ENCODE assay signal across 7 mouse cellular contexts in the genomic region with DNA sequence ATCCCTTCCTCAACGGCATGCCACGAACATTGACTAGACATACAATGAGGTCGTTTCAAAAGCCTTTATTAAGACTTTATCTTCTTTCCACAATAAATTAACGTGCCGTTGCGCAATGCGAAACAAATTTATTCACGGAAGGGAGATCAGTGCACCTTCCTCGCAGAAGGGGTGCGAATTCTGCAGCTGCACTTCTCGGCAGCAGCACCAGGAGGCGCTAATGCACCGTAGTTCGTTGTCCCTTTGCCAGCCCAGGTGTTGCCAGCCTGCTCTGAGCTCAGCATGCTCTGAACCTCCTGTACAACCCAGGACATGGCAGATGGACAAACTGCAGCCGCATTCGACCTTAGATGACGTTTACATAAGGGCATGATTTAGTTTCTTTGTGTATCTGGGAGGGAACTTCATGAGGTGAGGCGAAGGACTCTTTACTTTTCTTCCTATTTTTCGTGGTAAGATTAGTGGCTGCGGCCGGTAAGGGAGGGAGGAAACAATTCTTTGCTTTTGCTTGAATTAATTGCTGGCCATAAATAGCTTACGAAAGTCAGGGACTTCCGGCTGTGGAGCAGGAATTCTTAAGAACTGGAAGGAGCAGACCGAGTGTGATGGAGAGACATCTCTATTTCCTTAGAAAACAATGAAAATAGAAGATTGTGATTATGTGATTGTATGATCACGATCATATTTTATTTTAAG.
DNase-seq lines count a peak whose midpoint lies in the region; ATAC-seq and TF ChIP-seq lines count a peak whose summit lies in the region.

No protein-coding gene starts in this region.

- TF ChIP-seq CTCF in kidney, adult 2 months (conservative IDR thresholded peaks at IDR 0.05; ENCODE audit: insufficient read depth, insufficient read length, low read depth, low read length): peak; percentile 83

- H3K4me2 ChIP-seq in midbrain, embryonic 14.5 days (ENCODE audit: low read length): peak overlapping the region; percentile 42
- peak overlapping the region; percentile 38 for H3K4me2 ChIP-seq in stomach, embryonic 15.5 days

- no peaks in the 10 kb centered on the region for H3K9me3 ChIP-seq in midbrain, embryonic 14.5 days (ENCODE audit: control insufficient read depth, low read length)
- H3K9me3 ChIP-seq in stomach, embryonic 15.5 days: no peaks in the 10 kb centered on the region

- no peak overlapping the region for H3K27ac ChIP-seq in kidney, adult 2 months (ENCODE audit: insufficient read depth, low read depth, low read length)
- no peak overlapping the region; the same call in 1 of the 2 replicates for H3K27ac ChIP-seq in midbrain, embryonic 14.5 days (replicated peaks; ENCODE audit: low read depth, low read length)
- H3K27ac ChIP-seq in stomach, embryonic 15.5 days: no peak overlapping the region

- no peaks in the 10 kb centered on the region for H3K27me3 ChIP-seq in kidney, adult 2 months (replicated peaks; ENCODE audit: control insufficient read depth, insufficient read depth, low read length)
- H3K27me3 ChIP-seq in midbrain, embryonic 14.5 days (ENCODE audit: control insufficient read depth, insufficient read depth, low read length): no peaks in the 10 kb centered on the region
- no peaks in the 10 kb centered on the region for H3K27me3 ChIP-seq in stomach, embryonic 15.5 days (replicated peaks)

- no peaks in the 10 kb centered on the region for H3K4me1 ChIP-seq in kidney, adult 2 months (ENCODE audit: control insufficient read depth, insufficient read depth, low read length)
- H3K4me1 ChIP-seq in midbrain, embryonic 14.5 days (ENCODE audit: control insufficient read depth, insufficient read depth, low read length): no peaks in the 10 kb centered on the region
- no peaks in the 10 kb centered on the region for H3K4me1 ChIP-seq in stomach, embryonic 15.5 days

- intact Hi-C loops in left cerebral cortex, postnatal 4 days (cut with DNase I): loop anchor here (10.0 kb wide), 1 partner anchor 191 kb away; no protein-coding TSS in a partner anchor

- 14% methylated on average over 25 of the region's 25 CpGs for WGBS in kidney, adult 2 months
- WGBS in midbrain, embryonic 14.5 days: 27% methylated on average over 25 of the region's 25 CpGs
- WGBS in stomach, embryonic 15.5 days: 17% methylated on average over 25 of the region's 25 CpGs

- no peak overlapping the region for H3K4me3 ChIP-seq in kidney, adult 2 months (ENCODE audit: insufficient read depth, low read depth, low read length)
- peak overlapping the region; percentile 12; the same call in 1 of the 2 replicates for H3K4me3 ChIP-seq in midbrain, embryonic 14.5 days (replicated peaks; ENCODE audit: low read depth, low read length)
- no peak overlapping the region for H3K4me3 ChIP-seq in stomach, embryonic 15.5 days (replicated peaks)

- TF ChIP-seq POLR2A in kidney, adult 2 months (IDR thresholded peaks at IDR 0.05; ENCODE audit: low read depth, low read length): no peak

- H3K36me3 ChIP-seq in kidney, adult 2 months (ENCODE audit: control insufficient read depth, insufficient read depth, low read length): no peaks in the 10 kb centered on the region
- no peaks in the 10 kb centered on the region for H3K36me3 ChIP-seq in midbrain, embryonic 14.5 days (ENCODE audit: control insufficient read depth, insufficient read depth, low read length)
- no peaks in the 10 kb centered on the region for H3K36me3 ChIP-seq in stomach, embryonic 15.5 days

- no peak overlapping the region for H3K9ac ChIP-seq in midbrain, embryonic 14.5 days (replicated peaks; ENCODE audit: low read length)
- H3K9ac ChIP-seq in stomach, embryonic 15.5 days: no peak overlapping the region

- peak; percentile 4 for DNase-seq in adrenal gland, adult 8-10 months
- DNase-seq in cerebellum, postnatal 25 days: peak; percentile 94
- peak; percentile 58 for DNase-seq in kidney, adult 2 months
- DNase-seq in left cerebral cortex, postnatal 4 days: peak; percentile 74
- DNase-seq in midbrain, embryonic 14.5 days: peak; percentile 86

- ATAC-seq in granulocyte monocyte progenitor cell, adult 5-6 weeks (replicated peaks; ENCODE audit: poor library complexity, severe bottlenecking): peak; percentile 92
- peak; percentile 83 for ATAC-seq in midbrain, embryonic 14.5 days (ENCODE audit: low FRiP score, low TSS enrichment)
- peak; percentile 80 for ATAC-seq in stomach, embryonic 15.5 days (ENCODE audit: insufficient read depth, low FRiP score, low read depth)

Comparison
In these comparisons a context has a peak if more than half of its experiments do, and no peak if none do; other contexts are left out.
1. DNase-seq: peak in every context shown above with its lines; median percentile 94 in cerebellum, postnatal 25 days; 86 in midbrain, embryonic 14.5 days; 74 in left cerebral cortex, postnatal 4 days; 58 in kidney, adult 2 months; 4 in adrenal gland, adult 8-10 months.